Mouse (Mus musculus) layer of hippocampus, postnatal 25 days (tissue): ENCODE measurements around the gene Fcor. TPM values are rescaled to one million over a fixed set of nuclear protein-coding genes. Genes with fewer than 3 reads are reported as not detected.

Experiments used
- DNase-seq, 2 experiments: peaks; one replicate each; pipeline ENCODE4 v3.0.0; 2022; ENCODE audit warnings: mixed read lengths in 2 of 2, low spot score in 1 of 2; ENCODE audit errors: extremely low spot score in 1 of 2
- total RNA-seq, 2 experiments: library from RNA; stranded (reverse); gene quantifications; 2 replicates each; pipeline ENCODE4 v1.2.3; 2021

The Fcor gene
- total RNA-seq, 2 experiments from 2014 or later: 22.4 to 23.5 TPM

DNA sequence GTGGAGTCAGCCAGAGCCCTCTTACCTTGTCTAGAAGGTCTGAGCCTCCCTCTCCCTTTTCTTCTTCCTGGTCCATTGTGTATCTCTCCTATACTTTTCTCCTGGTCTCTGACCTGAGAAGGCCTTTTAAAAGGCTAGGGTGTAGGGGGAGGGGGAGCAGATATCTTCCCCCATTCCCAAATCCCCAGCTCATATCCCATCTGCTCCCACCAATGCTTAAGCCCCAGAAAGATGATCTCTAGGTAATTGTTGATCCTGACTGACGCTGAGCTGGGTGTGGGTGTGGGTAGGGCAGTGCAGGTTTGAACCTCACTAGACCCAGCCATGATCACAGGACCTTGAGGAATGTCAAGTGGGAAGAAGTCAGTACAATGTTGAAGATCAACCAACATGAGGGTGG is 46.7 kb downstream of the Fcor start, which contains the start of gene Pcp2:
Gene Pcp2, minus strand, starts transcription at position 101 of the 400 bp plus-strand sequence.
- no peak for DNase-seq

DNA sequence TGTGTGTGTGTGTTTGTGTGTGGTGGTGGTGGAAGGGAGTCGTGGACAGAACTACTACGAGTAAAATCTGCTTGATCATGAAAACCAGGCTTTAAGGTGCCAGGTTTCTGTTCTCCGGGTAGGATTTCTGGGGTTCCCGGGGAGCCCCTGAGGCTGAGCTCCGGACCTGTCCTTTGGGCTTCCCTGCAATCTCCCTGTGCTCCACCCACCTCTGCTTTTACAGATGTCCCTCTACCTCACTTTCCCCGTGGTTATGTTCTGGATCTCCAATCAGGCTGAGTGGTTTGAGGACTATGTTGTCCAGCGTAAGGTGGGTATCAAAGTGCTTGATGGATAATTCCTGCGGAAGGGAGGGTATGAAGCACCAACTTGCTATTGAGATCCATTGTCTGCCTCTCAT is 50.0 kb downstream of the Fcor start:
- DNase-seq: no peak

DNA sequence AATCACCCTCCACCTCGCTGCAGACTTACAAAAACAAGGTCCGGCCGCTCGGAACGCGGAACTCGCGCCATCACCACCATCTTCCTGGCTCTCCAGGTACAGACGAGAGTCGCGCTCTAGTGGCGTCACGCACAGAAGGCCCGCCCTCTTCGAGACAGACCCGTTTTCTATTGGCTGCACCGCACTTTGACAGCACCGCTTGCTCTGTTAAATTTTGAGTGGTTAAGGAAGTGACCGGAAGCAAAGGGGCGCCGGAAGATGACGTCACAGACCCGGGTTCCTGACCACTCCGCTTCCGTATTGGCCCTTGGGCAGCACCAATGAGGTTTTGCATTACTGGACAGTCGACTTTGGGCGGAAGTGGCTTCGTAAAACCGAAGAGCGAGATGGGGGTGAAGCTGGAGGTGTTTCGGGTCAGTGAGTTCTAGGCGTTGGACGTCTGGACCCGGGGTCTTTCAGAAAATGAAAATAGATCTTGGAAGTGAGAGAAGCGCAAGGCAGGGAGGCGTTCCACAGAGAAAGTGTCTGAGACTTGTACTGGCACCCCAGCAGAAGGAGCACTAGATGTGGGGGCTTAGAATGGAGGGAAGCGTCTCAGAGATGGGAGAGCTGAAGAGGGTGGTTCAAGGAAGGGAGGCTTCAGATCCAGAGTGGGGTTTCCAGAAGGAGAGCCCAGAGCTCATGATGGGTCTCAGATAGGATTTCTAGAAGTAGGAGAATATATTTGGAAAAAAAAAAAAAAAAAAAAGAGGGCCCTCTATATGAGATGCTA is 50.8 kb downstream of the Fcor start, which contains the start of the genes Xab2 and Pet100:
Gene Xab2, minus strand, starts transcription at position 118 of the 772 bp plus-strand sequence.
Gene Pet100, plus strand, starts transcription at position 350 of the 772 bp plus-strand sequence.
- DNase-seq: peak; percentile 96 to 97

Other genes with a start within 250 kb of the Fcor start
- 1 to 10 TPM in 1 of 2 experiments, under 1 TPM in 1; 0.59 to 1.2 TPM for gene Pex11g, start 204.7 kb downstream of the Fcor start, total RNA-seq
- gene Tex45, start 201.5 kb downstream of the Fcor start, total RNA-seq: under 1 TPM; 0.23 to 0.30 TPM
- 10 to 100 TPM; 29.0 to 32.5 TPM for gene Zfp358, start 179.2 kb downstream of the Fcor start, total RNA-seq
- gene Mcoln1, start 171.9 kb downstream of the Fcor start, total RNA-seq: 10 to 100 TPM; 72.7 to 85.3 TPM
- 10 to 100 TPM; 59.1 to 77.1 TPM for gene Pnpla6, start 157.0 kb downstream of the Fcor start, total RNA-seq
- not detected for gene C330021F23Rik, start 104.4 kb downstream of the Fcor start, total RNA-seq
- gene Camsap3, start 85.1 kb downstream of the Fcor start, total RNA-seq: 10 to 100 TPM; 35.5 to 38.1 TPM
- gene Xab2, start 51.0 kb downstream of the Fcor start, total RNA-seq: 10 to 100 TPM; 37.8 to 41.5 TPM
- gene Pet100, start 50.8 kb downstream of the Fcor start, total RNA-seq: 10 to 100 TPM; 82.1 to 87.9 TPM
- under 1 TPM in 1 of 2 experiments, not detected in 1; 0.66 TPM for gene Pcp2, start 46.8 kb downstream of the Fcor start, total RNA-seq
- gene Stxbp2, start 41.4 kb downstream of the Fcor start, total RNA-seq: 10 to 100 TPM; 31.2 to 42.2 TPM
- gene Retn, start 16.6 kb downstream of the Fcor start, total RNA-seq: under 1 TPM; 0.32 to 0.54 TPM
- not detected for gene Mcemp1, start 6.6 kb downstream of the Fcor start, total RNA-seq
- gene Trappc5, start 3.9 kb upstream of the Fcor start, total RNA-seq: 10 to 100 TPM; 26.5 to 32.9 TPM
- not detected for gene Fcer2a, start 21.8 kb upstream of the Fcor start, total RNA-seq
- not detected for gene Clec4g, start 48.3 kb upstream of the Fcor start, total RNA-seq
- gene Cd209a, start 76.6 kb upstream of the Fcor start, total RNA-seq: not detected
- gene Cd209e, start 181.9 kb upstream of the Fcor start, total RNA-seq: not detected
- not detected for gene Cd209d, start 206.2 kb upstream of the Fcor start, total RNA-seq